ENCODE assay signal across 15 mouse cellular contexts in the genomic region with DNA sequence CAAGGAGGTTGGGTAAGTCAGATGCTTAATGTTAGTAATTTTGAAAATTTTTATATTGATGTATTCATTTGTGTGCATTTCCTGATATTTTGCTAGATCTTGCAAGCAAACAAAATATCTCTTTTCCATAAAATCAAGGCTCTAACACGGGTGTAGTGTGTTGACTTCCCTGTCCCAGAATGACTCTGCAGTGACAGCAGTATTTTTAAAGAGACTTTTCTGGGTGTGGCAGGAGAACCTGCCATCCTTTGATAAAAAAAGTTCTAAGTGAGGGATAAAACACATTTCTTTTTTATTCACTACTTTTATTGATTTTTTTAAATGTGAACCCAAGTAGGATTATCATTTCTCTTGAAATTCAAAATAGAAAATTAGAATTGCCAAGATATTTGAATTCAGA.
"Had no signal": no experiment of that assay in that cellular context is flagged by ENCODE, and none has a peak within 500 bp of the region (broad histone marks: within the 10 kb centered on the region; RNA-seq: fewer than 3 reads in every experiment).

No protein-coding gene starts in this region.

- H3K4me2 ChIP-seq: limb, embryonic 13.5 days; midbrain, embryonic 12.5 days had no signal

- ATAC-seq: intestine, postnatal 0 days; midbrain, embryonic 16.5 days had no signal

- H3K9ac ChIP-seq: limb, embryonic 13.5 days; midbrain, embryonic 12.5 days had no signal

- H3K36me3 ChIP-seq: limb, embryonic 13.5 days; midbrain, embryonic 12.5 days had no signal

- DNase-seq: kidney, adult 9 months; kidney, postnatal 4 days; left cerebral cortex, postnatal 4 days; lung, adult 18-20 months; lung, postnatal 4 days; right cerebral cortex, postnatal 14 days; thymus, postnatal 4 days had no signal

- H3K9me3 ChIP-seq: limb, embryonic 13.5 days; megakaryocyte, embryonic 14.5 days; midbrain, embryonic 12.5 days had no signal

- H3K4me3 ChIP-seq: layer of hippocampus, adult 2 months; limb, embryonic 13.5 days; megakaryocyte, embryonic 14.5 days; midbrain, embryonic 12.5 days had no signal

- H3K27me3 ChIP-seq: limb, embryonic 13.5 days; megakaryocyte, embryonic 14.5 days; midbrain, embryonic 12.5 days had no signal

- H3K27ac ChIP-seq: kidney, postnatal 0 days; layer of hippocampus, adult 2 months; limb, embryonic 13.5 days; midbrain, embryonic 12.5 days; stomach, postnatal 0 days had no signal
